In the genomic region with DNA sequence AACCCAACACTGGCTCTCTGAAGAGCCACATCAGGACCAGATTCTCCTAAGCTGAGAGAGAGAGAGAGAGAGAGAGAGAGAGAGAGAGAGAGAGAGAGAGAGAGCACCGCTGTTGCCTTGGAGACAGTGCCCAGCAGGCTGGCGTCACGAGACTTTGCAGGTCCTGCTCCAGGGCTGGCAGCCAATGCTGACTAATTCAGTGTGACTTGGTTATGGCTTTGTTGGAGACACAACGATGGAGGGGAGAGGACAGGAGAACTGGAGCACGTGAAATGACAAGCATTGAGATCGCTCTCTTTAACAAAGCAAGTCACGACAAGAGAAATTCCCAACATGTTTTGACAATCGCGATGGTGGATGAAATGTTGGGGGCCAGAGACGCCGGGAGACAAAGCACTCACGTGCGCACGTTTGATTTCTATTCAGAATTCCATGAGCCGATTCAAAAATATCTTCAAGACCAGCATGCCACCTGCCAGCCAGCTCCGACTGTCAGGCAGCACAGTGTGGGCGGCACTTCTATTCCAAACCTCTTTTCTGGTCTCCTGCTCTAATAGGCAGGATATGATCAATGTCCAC, we compare ENCODE assay signal across 9 mouse cellular contexts. TPM values are rescaled to one million over a fixed set of nuclear protein-coding genes. Genes with fewer than 3 reads are reported as not detected.
A peak's percentile ranks its signal among the peaks of the same experiment; 100 is the strongest.
DNase-seq lines count a peak whose midpoint lies in the region; ATAC-seq and TF ChIP-seq lines count a peak whose summit lies in the region.
"Had no signal": no experiment of that assay in that cellular context is flagged by ENCODE, and none has a peak within 500 bp of the region (broad histone marks: within the 10 kb centered on the region; RNA-seq: fewer than 3 reads in every experiment).

No protein-coding gene starts in this region.

- no peaks in the 10 kb centered on the region for H3K9me3 ChIP-seq in embryonic facial prominence, embryonic 14.5 days (ENCODE audit: control insufficient read depth, low read length)
- no peaks in the 10 kb centered on the region for H3K9me3 ChIP-seq in midbrain, embryonic 11.5 days (ENCODE audit: control insufficient read depth, low read length)
- no peaks in the 10 kb centered on the region for H3K9me3 ChIP-seq in stomach, postnatal 0 days (ENCODE audit: control insufficient read depth, low read length)
- H3K9me3 ChIP-seq: G1E had no signal

- H3K4me3 ChIP-seq in embryonic facial prominence, embryonic 14.5 days (ENCODE audit: low read depth, low read length): 0 out of 2 replicates have a peak overlapping the region, but pooled peaks have one; percentile 13
- H3K4me3 ChIP-seq in midbrain, embryonic 11.5 days (ENCODE audit: low read depth, low read length): no peak overlapping the region
- no peak overlapping the region for H3K4me3 ChIP-seq in stomach, postnatal 0 days (ENCODE audit: low read depth, low read length)

- H3K9ac ChIP-seq in embryonic facial prominence, embryonic 14.5 days (ENCODE audit: low read depth, low read length): 0 out of 2 replicates have a peak overlapping the region, but pooled peaks have one; percentile 16
- 0 out of 2 replicates have a peak overlapping the region, but pooled peaks have one; percentile 9 for H3K9ac ChIP-seq in midbrain, embryonic 11.5 days (ENCODE audit: low read length)
- no peak overlapping the region for H3K9ac ChIP-seq in stomach, postnatal 0 days (ENCODE audit: low read length)

- no peak for TF ChIP-seq EP300 in stomach, postnatal 0 days (optimal IDR thresholded peaks at IDR 0.05)

- peak; percentile 81 for ATAC-seq in embryonic facial prominence, embryonic 14.5 days (ENCODE audit: low read depth)
- peak; percentile 88 for ATAC-seq in midbrain, embryonic 11.5 days (ENCODE audit: low FRiP score)
- no peak; the same call in 1 of the 2 replicates for ATAC-seq in stomach, postnatal 0 days (ENCODE audit: low FRiP score, low TSS enrichment)

- peak; percentile 42 for DNase-seq in ovary, adult 18-20 months (ENCODE audit: low spot score)
- DNase-seq in ovary, postnatal 14 days (ENCODE audit: low spot score): no peak
- DNase-seq in embryonic facial prominence, embryonic 14.5 days (ENCODE audit: low spot score): peak; percentile 88
- DNase-seq in heart, postnatal 10 days: peak; percentile 81 to 86
- peak; percentile 82 to 83 for DNase-seq in layer of hippocampus, postnatal 10 days (ENCODE audit: low spot score in 2 of 2)
- DNase-seq in midbrain, embryonic 11.5 days (ENCODE audit: low spot score, missing footprints): peak; percentile 91
- DNase-seq in stomach, postnatal 0 days (ENCODE audit: low spot score): peak; percentile 39
- DNase-seq in thymus, postnatal 4 days: no peak

- no peaks in the 10 kb centered on the region for H3K36me3 ChIP-seq in embryonic facial prominence, embryonic 14.5 days (ENCODE audit: control insufficient read depth, insufficient read depth, low read length)
- no peaks in the 10 kb centered on the region for H3K36me3 ChIP-seq in midbrain, embryonic 11.5 days (ENCODE audit: control insufficient read depth, insufficient read depth, low read length)
- H3K36me3 ChIP-seq in stomach, postnatal 0 days (ENCODE audit: control insufficient read depth, insufficient read depth, low read length): no peaks in the 10 kb centered on the region
- H3K36me3 ChIP-seq: G1E had no signal

- peaks cover 23% of the 10 kb centered on the region for H3K4me1 ChIP-seq in embryonic facial prominence, embryonic 14.5 days (ENCODE audit: control insufficient read depth, insufficient read depth, low read length)
- peaks cover 12% of the 10 kb centered on the region for H3K4me1 ChIP-seq in midbrain, embryonic 11.5 days (ENCODE audit: control insufficient read depth, insufficient read depth, low read length)
- 0 out of 2 replicates have a peak, but pooled peaks cover 3% of the 10 kb centered on the region for H3K4me1 ChIP-seq in stomach, postnatal 0 days (replicated peaks; ENCODE audit: control insufficient read depth, insufficient read depth)

- H3K27me3 ChIP-seq in embryonic facial prominence, embryonic 14.5 days (replicated peaks; ENCODE audit: control insufficient read depth, insufficient read depth, low read length): peaks cover 5% of the 10 kb centered on the region; the same call in 1 of the 2 replicates
- no peaks in the 10 kb centered on the region; the same call in 1 of the 2 replicates for H3K27me3 ChIP-seq in midbrain, embryonic 11.5 days (ENCODE audit: control insufficient read depth, insufficient read depth, low read length)
- H3K27me3 ChIP-seq in stomach, postnatal 0 days (ENCODE audit: control insufficient read depth, insufficient read depth, low read length): no peaks in the 10 kb centered on the region

- no peak overlapping the region for H3K27ac ChIP-seq in embryonic facial prominence, embryonic 14.5 days (replicated peaks; ENCODE audit: low read depth, low read length)
- no peak overlapping the region for H3K27ac ChIP-seq in midbrain, embryonic 11.5 days (ENCODE audit: low read depth, low read length)
- H3K27ac ChIP-seq in stomach, postnatal 0 days (replicated peaks): no peak overlapping the region

- intact Hi-C loops in heart, postnatal 10 days (cut with DNase I): loop anchor here (5.0 kb wide), 1 partner anchor 82 kb away; no protein-coding TSS in a partner anchor

- H3K4me2 ChIP-seq in embryonic facial prominence, embryonic 14.5 days (ENCODE audit: low read depth, low read length): peak overlapping the region; percentile 29
- H3K4me2 ChIP-seq in midbrain, embryonic 11.5 days: peak overlapping the region; percentile 24; the same call in 1 of the 2 replicates
- H3K4me2 ChIP-seq in stomach, postnatal 0 days (replicated peaks; ENCODE audit: low read depth): peak overlapping the region; percentile 21

- TF ChIP-seq CTCF in stomach, postnatal 0 days (IDR thresholded peaks at IDR 0.05; ENCODE audit: low read depth): 0 out of 2 replicates have a peak, but pooled peaks have one; percentile 1

- WGBS in embryonic facial prominence, embryonic 14.5 days: 29% methylated on average over 17 of the region's 17 CpGs
- WGBS in midbrain, embryonic 11.5 days: 35% methylated on average over 17 of the region's 17 CpGs
- WGBS in stomach, postnatal 0 days: 24% methylated on average over 17 of the region's 17 CpGs

RNA-seq across cellular contexts. Expression of a gene that starts 17.4 kb away (rescaled TPM):
- 50.1 and 50.9 TPM in 2 replicates for polyA plus RNA-seq in embryonic facial prominence, embryonic 14.5 days (2014; fragmentation: Nextera tagmentation; extraction: Ambion mirVana)
- total RNA-seq in heart, postnatal 10 days (2021): 1 to 10 TPM; 5.3 to 5.9 TPM
- total RNA-seq in layer of hippocampus, postnatal 10 days (2021): 1 to 10 TPM; 8.3 to 8.6 TPM
- polyA plus RNA-seq in midbrain, embryonic 11.5 days (2014; fragmentation: Nextera tagmentation; extraction: Ambion mirVana): 82.1 and 92.5 TPM in 2 replicates
- polyA plus RNA-seq in stomach, postnatal 0 days (2015; fragmentation: Nextera tagmentation; extraction: Ambion mirVana): 26.3 and 27.2 TPM in 2 replicates

RNA-seq across cellular contexts. Expression of a gene that starts 28.2 kb away (rescaled TPM):
- 0.97 and 3.8 TPM in 2 replicates for polyA plus RNA-seq in embryonic facial prominence, embryonic 14.5 days (2014; fragmentation: Nextera tagmentation; extraction: Ambion mirVana)
- total RNA-seq in heart, postnatal 10 days (2021): 10 to 100 TPM; 21.5 to 27.5 TPM
- not detected for total RNA-seq in layer of hippocampus, postnatal 10 days (2021)
- 0.49 and 0.59 TPM in 2 replicates for polyA plus RNA-seq in midbrain, embryonic 11.5 days (2014; fragmentation: Nextera tagmentation; extraction: Ambion mirVana)
- 0.16 TPM in 1 of 2 replicates, not detected in the other for polyA plus RNA-seq in stomach, postnatal 0 days (2015; fragmentation: Nextera tagmentation; extraction: Ambion mirVana)
- polyA plus RNA-seq: G1E had no signal

Comparison
In these comparisons a context has a peak if more than half of its experiments do, and no peak if none do; other contexts are left out.
1. DNase-seq: peak in ovary, adult 18-20 months (single experiment), embryonic facial prominence, embryonic 14.5 days (single experiment), heart, postnatal 10 days (2 of 2), layer of hippocampus, postnatal 10 days (2 of 2), midbrain, embryonic 11.5 days (single experiment) and stomach, postnatal 0 days (single experiment); none in ovary, postnatal 14 days (single experiment) and thymus, postnatal 4 days (single experiment).
2. Peak in every context shown above with its lines, with median percentiles within 50 percentile points of each other: H3K4me2 ChIP-seq.